Mouse (Mus musculus): ENCODE data around the gene Cntfr.

DNA sequence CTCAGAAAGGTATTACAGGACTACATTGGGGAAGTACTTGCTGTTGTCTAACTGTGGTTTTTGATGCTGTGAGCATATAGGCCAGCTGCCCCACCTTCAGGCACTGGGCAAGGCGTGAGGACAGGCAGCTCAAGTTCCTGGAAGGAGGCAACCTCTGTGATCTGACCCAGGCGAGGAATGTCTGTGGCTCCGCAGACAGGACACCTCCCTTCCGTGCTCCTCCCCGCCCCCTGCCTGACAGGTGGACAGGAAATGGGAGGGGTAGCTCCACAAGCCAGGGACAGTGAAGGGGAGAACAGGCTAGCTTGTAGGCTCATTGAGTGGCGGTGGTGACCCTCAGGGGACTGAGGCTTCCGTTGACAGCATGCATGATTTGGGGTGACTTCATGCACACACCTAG, 32.4 kb downstream of the Cntfr start:
- TF ChIP-seq CTCF (IDR thresholded peaks at IDR 0.05; ENCODE audit: borderline replicate concordance, control insufficient read depth, extremely low read depth, insufficient read depth, low read length, poor library complexity) (no peak), POLR2A (IDR thresholded peaks at IDR 0.05; ENCODE audit: control insufficient read depth, extremely low read depth, insufficient read depth, low read length, poor library complexity) (no peak)

All from thymus, adult 2 months (tissue).